Mouse (Mus musculus) liver, embryonic 15.5 days (tissue): Measurements from ENCODE around the gene Cd300lf. TPM values are rescaled to one million over a fixed set of nuclear protein-coding genes. Genes with fewer than 3 reads are reported as not detected.
A peak's percentile ranks its signal among the peaks of the same experiment; 100 is the strongest.

ENCODE experiments used
- ATAC-seq: fragments of 200-750 bp; cut with Nextera tagmentation; 2 replicates; pipeline ENCODE4 v1.8.0; 2017; ENCODE audit warnings: moderate number of reproducible peaks, mild to moderate bottlenecking, moderate library complexity; ENCODE audit not compliant: insufficient read depth
- H3K27ac ChIP-seq: fragments of 300-500 bp; sonication (generic); replicated peaks from 2 replicates; pipeline ENCODE4 v1.5.1; 2015; ENCODE audit warnings: mild to moderate bottlenecking, inconsistent platforms
- H3K27me3 ChIP-seq: fragments of 300-500 bp; sonication (generic); 2 replicates; pipeline ENCODE4 v1.6.1; 2015; ENCODE audit warnings: mild to moderate bottlenecking, inconsistent platforms
- H3K36me3 ChIP-seq: fragments of 300-500 bp; sonication (generic); replicated peaks from 2 replicates; pipeline ENCODE4 v1.6.1; 2015; ENCODE audit warnings: moderate library complexity, mild to moderate bottlenecking, inconsistent platforms
- H3K4me1 ChIP-seq: fragments of 300-500 bp; sonication (generic); replicated peaks from 2 replicates; pipeline ENCODE4 v1.6.1; 2015; ENCODE audit warnings: inconsistent platforms
- H3K4me2 ChIP-seq: fragments of 300-500 bp; sonication (generic); 2 replicates; pipeline ENCODE4 v1.6.1; 2015; ENCODE audit warnings: moderate library complexity, mild to moderate bottlenecking, inconsistent platforms
- H3K4me3 ChIP-seq: fragments of 300-500 bp; sonication (generic); replicated peaks from 2 replicates; pipeline ENCODE4 v1.5.1; 2015; ENCODE audit warnings: mild to moderate bottlenecking, inconsistent platforms
- H3K9ac ChIP-seq: fragments of 300-500 bp; sonication (generic); 2 replicates; pipeline ENCODE4 v1.6.1; 2015; ENCODE audit warnings: moderate library complexity, mild to moderate bottlenecking, inconsistent platforms
- H3K9me3 ChIP-seq: fragments of 300-500 bp; sonication (generic); replicated peaks from 2 replicates; pipeline ENCODE4 v1.6.1; 2016; ENCODE audit warnings: inconsistent platforms
- WGBS: fragments of 180-500 bp; shearing (Covaris S2); methylation state at CpG from one replicate; pipeline ENCODE4 v1.1.7; 2015; ENCODE audit warnings: mixed read lengths; ENCODE audit not compliant: insufficient replicate concordance; 5-methylcytosine and 5-hydroxymethylcytosine counted together
- polyA plus RNA-seq: library from polyadenylated mRNA; unstranded; fragments of >200 nt; fragmentation: Nextera tagmentation; extraction: Ambion mirVana; gene quantifications from 2 replicates; pipeline ENCODE4 v1.2.1, GENCODE M21; 2015

The Cd300lf gene
- polyA plus RNA-seq, 1 experiment from 2014 or later, result 4.5 TPM

DNA sequence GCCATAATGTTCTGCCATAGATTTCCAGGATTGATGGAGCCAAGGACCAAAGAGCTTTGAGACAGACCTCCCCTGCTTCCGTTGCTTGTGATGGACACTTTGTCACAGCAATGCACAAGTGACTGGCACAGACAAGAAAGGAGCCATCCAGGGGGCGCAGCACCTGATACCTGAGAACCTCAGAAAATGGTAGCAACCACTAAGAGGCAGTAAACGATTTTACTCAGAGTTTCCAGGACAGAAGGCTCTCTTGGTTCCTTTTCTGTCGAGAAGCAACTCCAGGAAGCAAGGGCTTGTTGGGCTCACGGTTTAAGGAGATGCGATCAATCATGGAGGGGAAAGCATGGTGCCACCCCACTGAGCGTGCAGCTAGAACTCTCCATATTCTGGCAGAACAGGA lies 47.6 kb downstream of the Cd300lf start:
- no peak for ATAC-seq
- peaks cover 29% of the 10 kb centered on the region for H3K27me3 ChIP-seq
- no peaks in the 10 kb centered on the region for H3K9me3 ChIP-seq
- no peak overlapping the region for H3K4me3 ChIP-seq
- H3K4me2 ChIP-seq, result no peak overlapping the region
- no peaks in the 10 kb centered on the region for H3K36me3 ChIP-seq
- 39% methylated on average over 7 of the region's 7 CpGs for WGBS
- H3K4me1 ChIP-seq, result no peaks in the 10 kb centered on the region
- no peak overlapping the region for H3K9ac ChIP-seq
- H3K27ac ChIP-seq, result no peak overlapping the region

DNA sequence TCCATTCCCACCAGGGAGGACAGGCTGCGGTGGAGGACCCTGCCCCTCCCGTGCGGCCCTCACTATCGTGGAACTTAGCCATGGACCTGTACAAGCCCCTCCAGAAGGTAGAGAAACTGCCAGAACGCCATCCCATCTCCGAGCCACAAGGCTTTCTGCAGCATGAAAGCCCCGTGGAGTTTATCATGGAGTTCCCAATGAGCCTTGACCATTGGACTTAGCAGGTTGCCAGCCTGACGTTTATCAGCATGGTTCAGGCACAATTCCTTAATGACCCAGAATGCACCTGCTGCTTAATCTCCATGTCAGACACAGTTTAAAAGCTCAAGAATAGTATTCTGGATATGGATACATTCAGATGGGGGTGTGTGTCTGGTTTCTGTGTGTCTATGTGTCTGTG lies 48.7 kb downstream of the Cd300lf start:
- H3K4me3 ChIP-seq, result no peak overlapping the region
- H3K4me1 ChIP-seq, result no peaks in the 10 kb centered on the region
- H3K36me3 ChIP-seq, result no peaks in the 10 kb centered on the region
- WGBS, result 54% methylated on average over 8 of the region's 8 CpGs
- no peak overlapping the region for H3K4me2 ChIP-seq
- ATAC-seq, result no peak
- no peaks in the 10 kb centered on the region for H3K9me3 ChIP-seq
- peaks cover 18% of the 10 kb centered on the region for H3K27me3 ChIP-seq
- H3K9ac ChIP-seq, result no peak overlapping the region
- H3K27ac ChIP-seq, result no peak overlapping the region

DNA sequence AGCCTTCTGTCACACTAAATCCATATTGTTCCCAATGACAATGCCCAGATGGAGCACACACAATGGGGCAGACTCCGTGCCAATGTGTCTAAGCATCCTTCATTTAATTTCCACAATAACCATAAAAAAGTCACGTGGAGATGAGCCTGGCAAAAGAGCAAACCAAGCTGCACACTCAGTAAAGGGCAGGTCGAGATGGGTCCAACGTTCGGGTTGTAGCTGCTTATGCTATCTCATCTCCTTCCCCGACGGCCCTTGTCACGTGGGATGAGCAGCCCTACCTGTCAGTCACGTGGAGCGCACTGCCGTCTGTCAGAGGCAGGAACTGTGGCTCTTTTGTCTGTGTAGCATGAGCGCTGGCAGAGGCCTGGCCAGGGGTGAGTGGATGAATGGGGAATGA lies 49.2 kb downstream of the Cd300lf start:
- WGBS, result 38% methylated on average over 12 of the region's 12 CpGs
- peaks cover 17% of the 10 kb centered on the region for H3K27me3 ChIP-seq
- H3K4me3 ChIP-seq, result no peak overlapping the region
- no peak overlapping the region for H3K4me2 ChIP-seq
- no peaks in the 10 kb centered on the region for H3K36me3 ChIP-seq
- H3K27ac ChIP-seq, result no peak overlapping the region
- ATAC-seq, result no peak
- no peaks in the 10 kb centered on the region for H3K9me3 ChIP-seq
- no peak overlapping the region for H3K9ac ChIP-seq
- no peaks in the 10 kb centered on the region for H3K4me1 ChIP-seq

- H3K27me3 ChIP-seq, result peaks cover 17% of the 10 kb centered on the region
- H3K4me3 ChIP-seq, result no peak overlapping the region
- no peaks in the 10 kb centered on the region for H3K9me3 ChIP-seq
- WGBS, result 28% methylated on average over 18 of the region's 18 CpGs
- H3K4me2 ChIP-seq, result no peak overlapping the region
- no peak overlapping the region for H3K27ac ChIP-seq
- no peaks in the 10 kb centered on the region for H3K36me3 ChIP-seq
- no peak for ATAC-seq
- 0 out of 2 replicates have a peak, but pooled peaks cover 4% of the 10 kb centered on the region for H3K4me1 ChIP-seq
- no peak overlapping the region for H3K9ac ChIP-seq
Observed at GRCm38 (mm10) chr11:115083376-115084139, 50.2 kb downstream of the Cd300lf start.

- H3K4me2 ChIP-seq, result no peak overlapping the region
- 0 out of 2 replicates have a peak, but pooled peaks cover 7% of the 10 kb centered on the region for H3K4me1 ChIP-seq
- H3K9me3 ChIP-seq, result no peaks in the 10 kb centered on the region
- no peaks in the 10 kb centered on the region for H3K36me3 ChIP-seq
- H3K27me3 ChIP-seq, result peaks cover 17% of the 10 kb centered on the region
- no peak for ATAC-seq
- H3K27ac ChIP-seq, result no peak overlapping the region
- no peak overlapping the region for H3K9ac ChIP-seq
- H3K4me3 ChIP-seq, result no peak overlapping the region
- WGBS, result 52% methylated on average over 6 of the region's 6 CpGs
Observed at GRCm38 (mm10) chr11:115082196-115082595, 51.6 kb downstream of the Cd300lf start.

GRCm38 (mm10) chr11:115081373-115081772 lies 52.4 kb downstream of the Cd300lf start:
- Histone ChIP-seq H3K4me2 (no peak overlapping the region), H3K9ac (no peak overlapping the region), H3K27me3 (peaks cover 17% of the 10 kb centered on the region), H3K4me3 (no peak overlapping the region), H3K36me3 (no peaks in the 10 kb centered on the region), H3K4me1 (0 out of 2 replicates have a peak, but pooled peaks cover 7% of the 10 kb centered on the region), H3K9me3 (no peaks in the 10 kb centered on the region), H3K27ac (no peak overlapping the region)
- WGBS, result 39% methylated on average over 3 of the region's 3 CpGs
- ATAC-seq, result no peak

DNA sequence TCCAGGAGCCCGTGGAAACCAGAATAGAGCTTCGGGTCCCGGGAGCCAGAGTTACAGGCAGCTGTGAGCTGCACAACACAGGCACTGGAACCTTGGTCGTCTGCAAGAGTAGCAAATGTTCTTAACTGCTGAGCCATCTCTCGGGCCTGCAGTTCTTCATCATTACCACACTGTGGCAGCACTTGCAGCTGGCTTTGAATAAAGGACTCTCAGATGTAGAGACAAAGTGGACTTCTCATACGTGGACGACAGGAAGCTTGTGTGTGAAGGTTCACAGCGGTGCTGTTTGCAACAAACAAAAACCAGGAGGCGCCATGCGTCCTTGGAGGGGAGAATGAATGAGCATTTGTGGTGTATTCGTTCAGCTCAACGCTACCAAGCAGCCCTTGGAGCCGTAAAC lies 52.9 kb downstream of the Cd300lf start:
- no peak overlapping the region for H3K4me3 ChIP-seq
- no peak overlapping the region for H3K27ac ChIP-seq
- no peak for ATAC-seq
- WGBS, result 25% methylated on average over 13 of the region's 13 CpGs
- H3K9me3 ChIP-seq, result no peaks in the 10 kb centered on the region
- no peak overlapping the region for H3K9ac ChIP-seq
- H3K4me1 ChIP-seq, result 0 out of 2 replicates have a peak, but pooled peaks cover 10% of the 10 kb centered on the region
- no peak overlapping the region for H3K4me2 ChIP-seq
- no peaks in the 10 kb centered on the region for H3K36me3 ChIP-seq
- peaks cover 17% of the 10 kb centered on the region for H3K27me3 ChIP-seq

- WGBS, result 53% methylated on average over 5 of the region's 5 CpGs
- Histone ChIP-seq H3K27me3 (peaks cover 2% of the 10 kb centered on the region), H3K4me2 (no peak overlapping the region), H3K9ac (no peak overlapping the region), H3K4me1 (0 out of 2 replicates have a peak, but pooled peaks cover 16% of the 10 kb centered on the region), H3K9me3 (no peaks in the 10 kb centered on the region), H3K4me3 (no peak overlapping the region), H3K27ac (no peak overlapping the region), H3K36me3 (no peaks in the 10 kb centered on the region)
- no peak for ATAC-seq
Observed at GRCm38 (mm10) chr11:115078680-115079079, 55.1 kb downstream of the Cd300lf start.

- H3K4me3 ChIP-seq, result no peak overlapping the region
- H3K4me2 ChIP-seq, result no peak overlapping the region
- no peaks in the 10 kb centered on the region for H3K27me3 ChIP-seq
- no peak overlapping the region for H3K27ac ChIP-seq
- no peak for ATAC-seq
- H3K9ac ChIP-seq, result no peak overlapping the region
- WGBS, result 65% methylated on average over 1 of the region's 1 CpGs
- no peaks in the 10 kb centered on the region for H3K9me3 ChIP-seq
- H3K4me1 ChIP-seq, result 0 out of 2 replicates have a peak, but pooled peaks cover 16% of the 10 kb centered on the region
- H3K36me3 ChIP-seq, result no peaks in the 10 kb centered on the region
Observed at GRCm38 (mm10) chr11:115077436-115077835, 56.4 kb downstream of the Cd300lf start.

- peak overlapping the region; percentile 2; the same call in 1 of the 2 replicates for H3K4me2 ChIP-seq
Observed at GRCm38 (mm10) chr11:115075859-115076258, 57.9 kb downstream of the Cd300lf start.

DNA sequence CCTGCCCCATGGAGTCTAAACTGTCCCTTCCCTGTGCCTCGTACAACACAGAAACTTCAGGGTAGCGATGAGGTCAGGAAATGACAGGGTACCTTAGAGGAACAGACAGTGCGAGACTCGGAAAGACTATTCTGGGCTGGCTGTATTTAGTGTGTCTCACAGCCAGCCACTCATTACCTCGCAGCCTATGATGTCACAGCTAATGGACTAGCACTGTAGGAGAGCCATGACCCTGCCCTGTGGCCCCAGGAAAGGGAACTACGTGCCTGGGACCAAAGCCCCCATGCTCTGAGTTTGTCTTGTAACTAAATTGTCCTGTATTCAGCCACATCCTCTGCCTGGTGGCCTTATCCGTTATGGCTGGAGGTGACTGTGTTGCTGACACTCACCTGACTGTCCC lies 58.4 kb downstream of the Cd300lf start:
- H3K9ac ChIP-seq, result no peak overlapping the region
- WGBS, result 15% methylated on average over 7 of the region's 7 CpGs
- ATAC-seq, result peak; percentile 54
- no peaks in the 10 kb centered on the region for H3K9me3 ChIP-seq
- no peaks in the 10 kb centered on the region for H3K27me3 ChIP-seq
- no peak overlapping the region for H3K4me3 ChIP-seq
- peak overlapping the region; percentile 67 for H3K27ac ChIP-seq
- H3K4me1 ChIP-seq, result 0 out of 2 replicates have a peak, but pooled peaks cover 24% of the 10 kb centered on the region
- 0 out of 2 replicates have a peak overlapping the region, but pooled peaks have one; percentile 7 for H3K4me2 ChIP-seq
- H3K36me3 ChIP-seq, result no peaks in the 10 kb centered on the region

More at GRCm38 (mm10) chr11:115075859-115076258, 57.9 kb downstream of the Cd300lf start:
- 18% methylated on average over 5 of the region's 5 CpGs for WGBS
- no peak; the same call in 1 of the 2 replicates for ATAC-seq
- no peaks in the 10 kb centered on the region for H3K27me3 ChIP-seq
- no peaks in the 10 kb centered on the region for H3K9me3 ChIP-seq
- H3K27ac ChIP-seq, result peak overlapping the region; percentile 67; the same call in 1 of the 2 replicates
- H3K4me1 ChIP-seq, result 0 out of 2 replicates have a peak, but pooled peaks cover 24% of the 10 kb centered on the region
- no peak overlapping the region for H3K9ac ChIP-seq
- no peak overlapping the region for H3K4me3 ChIP-seq
- no peaks in the 10 kb centered on the region for H3K36me3 ChIP-seq
